Mouse (Mus musculus) forebrain, embryonic 11.5 days (tissue): ENCODE data around the gene Alx3. TPM values are rescaled to one million over a fixed set of nuclear protein-coding genes. Genes with fewer than 3 reads are reported as not detected.
"Not testable (repeated sequence)": the region's sequence is repeated elsewhere in the genome, so short reads cannot be mapped to it uniquely, and the experiment has no call there.

Source experiments
- ATAC-seq: fragments of 200-750 bp; cut with Nextera tagmentation; replicated peaks from 2 replicates; pipeline ENCODE4 v1.8.0; 2017; ENCODE audit warnings: moderate TSS enrichment; ENCODE audit not compliant: low FRiP score
- DNase-seq: peaks from one replicate; pipeline ENCODE4 v3.0.0-alpha.2; 2017; ENCODE audit warnings: low spot score
- H3K27ac ChIP-seq: fragments of 300-500 bp; sonication (generic); 2 replicates; pipeline ENCODE4 v1.5.1; 2014; ENCODE audit warnings: low read depth, low read length
- H3K27me3 ChIP-seq: fragments of 300-500 bp; sonication (generic); 2 replicates; pipeline ENCODE4 v1.6.1; 2014; ENCODE audit warnings: mild to moderate bottlenecking, low read length, mixed read lengths; ENCODE audit not compliant: control insufficient read depth, insufficient read depth
- H3K36me3 ChIP-seq: fragments of 300-500 bp; sonication (generic); 2 replicates; pipeline ENCODE4 v1.6.1; 2014; ENCODE audit warnings: mild to moderate bottlenecking, low read length, moderate library complexity, mixed read lengths; ENCODE audit not compliant: control insufficient read depth, insufficient read depth
- H3K4me1 ChIP-seq: fragments of 300-500 bp; sonication (generic); replicated peaks from 2 replicates; pipeline ENCODE4 v1.6.1; 2014; ENCODE audit warnings: low read length, mixed read lengths; ENCODE audit not compliant: control insufficient read depth, insufficient read depth
- H3K4me2 ChIP-seq: fragments of 300-500 bp; sonication (generic); 2 replicates; pipeline ENCODE4 v1.6.1; 2014; ENCODE audit warnings: low read depth, mild to moderate bottlenecking, low read length, moderate library complexity, mixed read lengths; ENCODE audit not compliant: severe bottlenecking
- H3K4me3 ChIP-seq: fragments of 300-500 bp; sonication (generic); 2 replicates; pipeline ENCODE4 v1.5.1; 2014; ENCODE audit warnings: low read depth, low read length
- H3K9ac ChIP-seq: fragments of 300-500 bp; sonication (generic); 2 replicates; pipeline ENCODE4 v1.6.1; 2014; ENCODE audit warnings: low read length
- H3K9me3 ChIP-seq: fragments of 300-500 bp; sonication (generic); 2 replicates; pipeline ENCODE4 v1.6.1; 2016; ENCODE audit warnings: low read length, mixed read lengths; ENCODE audit not compliant: control insufficient read depth
- WGBS: fragments of 180-500 bp; shearing (Covaris S2); extraction: QIAGEN DNeasy Blood & Tissue Kit; methylation state at CpG from one replicate; pipeline ENCODE4 v1.1.7; 2014; 5-methylcytosine and 5-hydroxymethylcytosine counted together
- polyA plus RNA-seq: library from polyadenylated mRNA; unstranded; fragments of >200 nt; fragmentation: Nextera tagmentation; extraction: Ambion mirVana; gene quantifications from 2 replicates; pipeline ENCODE4 v1.2.1, GENCODE M21; 2014

Alx3 gene
- polyA plus RNA-seq, 1 experiment from 2014 or later, result 16.9 TPM

GRCm38 (mm10) chr3:107632786-107633185, 38.0 kb downstream of the Alx3 start:
- Histone ChIP-seq H3K36me3 (no peaks in the 10 kb centered on the region), H3K9me3 (no peaks in the 10 kb centered on the region), H3K27me3 (no peaks in the 10 kb centered on the region), H3K4me2 (no peak overlapping the region), H3K9ac (no peak overlapping the region), H3K4me3 (no peak overlapping the region), H3K4me1 (no peaks in the 10 kb centered on the region), H3K27ac (no peak overlapping the region)
- ATAC-seq, result no peak
- DNase-seq, result peak; percentile 30
- 92% methylated on average over 4 of the region's 4 CpGs for WGBS

- H3K4me2 ChIP-seq, result no peak overlapping the region
- no peaks in the 10 kb centered on the region for H3K27me3 ChIP-seq
- H3K36me3 ChIP-seq, result no peaks in the 10 kb centered on the region
- no peak for DNase-seq
- no peaks in the 10 kb centered on the region for H3K9me3 ChIP-seq
- no peak overlapping the region for H3K4me3 ChIP-seq
- WGBS, result 94% methylated on average over 9 of the region's 9 CpGs
- no peak for ATAC-seq
- no peak overlapping the region for H3K9ac ChIP-seq
- no peak overlapping the region for H3K27ac ChIP-seq
- H3K4me1 ChIP-seq, result no peaks in the 10 kb centered on the region
Measured at GRCm38 (mm10) chr3:107633906-107634305, 39.1 kb downstream of the Alx3 start.

- Histone ChIP-seq H3K27ac (no peak overlapping the region), H3K36me3 (no peaks in the 10 kb centered on the region), H3K9ac (no peak overlapping the region), H3K4me1 (no peaks in the 10 kb centered on the region), H3K27me3 (no peaks in the 10 kb centered on the region), H3K4me3 (no peak overlapping the region), H3K4me2 (no peak overlapping the region), H3K9me3 (no peaks in the 10 kb centered on the region)
- no peak for ATAC-seq
- DNase-seq, result no peak
- WGBS, result 68% methylated on average over 8 of the region's 8 CpGs
Measured at GRCm38 (mm10) chr3:107635836-107636235, 41.0 kb downstream of the Alx3 start.

GRCm38 (mm10) chr3:107636236-107636635, 41.4 kb downstream of the Alx3 start:
- 77% methylated on average over 3 of the region's 3 CpGs for WGBS
- no peaks in the 10 kb centered on the region for H3K9me3 ChIP-seq
- ATAC-seq, result no peak

DNA sequence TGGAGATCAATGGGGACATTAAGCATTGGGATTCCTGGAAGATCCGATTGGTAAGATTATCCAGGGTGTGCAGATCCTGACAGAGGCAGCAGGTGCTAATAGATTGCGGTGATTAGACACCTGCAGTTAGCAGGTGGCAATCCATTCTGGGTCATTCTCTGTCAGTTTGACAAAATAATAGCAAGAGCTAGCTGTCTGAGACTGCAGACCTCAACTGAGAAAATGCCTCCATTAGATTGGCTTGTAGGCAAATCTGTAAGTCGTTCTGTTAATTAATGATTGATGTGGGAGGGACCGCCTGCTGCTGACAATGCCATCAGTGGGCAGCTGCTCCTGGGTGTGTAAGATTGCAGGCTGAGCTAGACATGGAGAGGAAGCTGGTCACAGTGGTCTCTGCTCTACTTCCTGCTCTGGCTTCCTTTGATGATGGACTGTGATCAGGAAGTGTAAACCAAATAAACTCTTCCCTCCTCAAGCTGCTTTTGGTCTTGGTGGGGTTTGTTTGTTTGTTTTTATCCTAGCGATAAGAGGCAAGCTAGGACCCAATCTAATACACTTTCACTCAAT, 42.9 kb downstream of the Alx3 start:
- H3K9ac ChIP-seq, result no peak overlapping the region
- no peaks in the 10 kb centered on the region for H3K36me3 ChIP-seq
- H3K27me3 ChIP-seq, result no peaks in the 10 kb centered on the region
- no peak overlapping the region for H3K4me2 ChIP-seq
- no peaks in the 10 kb centered on the region for H3K4me1 ChIP-seq
- WGBS, result 66% methylated on average over 5 of the region's 5 CpGs
- DNase-seq (no peak), ATAC-seq (no peak)
- no peak overlapping the region for H3K27ac ChIP-seq
- H3K4me3 ChIP-seq, result no peak overlapping the region
- H3K9me3 ChIP-seq, result no peaks in the 10 kb centered on the region

More at GRCm38 (mm10) chr3:107636236-107636635, 41.4 kb downstream of the Alx3 start:
- Histone ChIP-seq H3K4me2 (no peak overlapping the region), H3K27ac (no peak overlapping the region), H3K4me3 (no peak overlapping the region), H3K36me3 (no peaks in the 10 kb centered on the region), H3K27me3 (no peaks in the 10 kb centered on the region), H3K9ac (no peak overlapping the region), H3K4me1 (no peaks in the 10 kb centered on the region)
- DNase-seq, result no peak

GRCm38 (mm10) chr3:107646947-107647346, 52.1 kb downstream of the Alx3 start:
- Histone ChIP-seq H3K4me3 (no peak overlapping the region), H3K36me3 (no peaks in the 10 kb centered on the region), H3K27me3 (no peaks in the 10 kb centered on the region), H3K4me1 (no peaks in the 10 kb centered on the region), H3K4me2 (no peak overlapping the region), H3K9ac (no peak overlapping the region), H3K27ac (no peak overlapping the region), H3K9me3 (no peaks in the 10 kb centered on the region)
- DNase-seq (no peak), ATAC-seq (no peak)
- WGBS, result 92% methylated on average over 3 of the region's 3 CpGs

- WGBS, result 86% methylated on average over 5 of the region's 5 CpGs
- not testable (repeated sequence) for H3K4me3 ChIP-seq, H3K27me3 ChIP-seq, H3K4me2 ChIP-seq, DNase-seq, H3K9ac ChIP-seq, H3K9me3 ChIP-seq, H3K36me3 ChIP-seq, H3K27ac ChIP-seq, ATAC-seq, H3K4me1 ChIP-seq
Measured at GRCm38 (mm10) chr3:107650276-107650675, 55.4 kb downstream of the Alx3 start.

DNA sequence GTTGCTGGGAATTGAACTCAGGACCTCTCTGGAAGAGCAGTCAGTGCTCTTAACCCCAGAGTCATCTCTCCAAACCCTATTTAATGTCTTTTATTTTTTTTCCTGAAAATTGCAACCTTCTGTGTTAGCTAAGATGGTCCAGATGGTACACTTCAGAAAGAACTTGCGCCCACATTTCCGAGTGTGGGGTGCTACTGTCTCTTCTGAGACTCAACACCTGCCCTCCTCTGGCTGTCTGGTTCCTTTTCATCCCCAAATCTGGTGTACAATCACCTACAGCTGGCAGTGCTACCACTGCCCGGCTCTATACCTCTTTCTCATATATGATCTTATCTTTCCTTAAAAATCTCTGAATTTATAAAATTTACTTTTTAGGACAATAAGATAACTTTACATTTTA, 58.1 kb downstream of the Alx3 start:
- H3K9ac ChIP-seq, result no peak overlapping the region
- no peaks in the 10 kb centered on the region for H3K4me1 ChIP-seq
- H3K4me2 ChIP-seq, result no peak overlapping the region
- DNase-seq, result no peak
- 93% methylated on average over 3 of the region's 3 CpGs for WGBS
- no peaks in the 10 kb centered on the region for H3K9me3 ChIP-seq
- no peak for ATAC-seq
- no peak overlapping the region for H3K27ac ChIP-seq
- H3K27me3 ChIP-seq, result no peaks in the 10 kb centered on the region
- no peak overlapping the region for H3K4me3 ChIP-seq
- H3K36me3 ChIP-seq, result no peaks in the 10 kb centered on the region

DNA sequence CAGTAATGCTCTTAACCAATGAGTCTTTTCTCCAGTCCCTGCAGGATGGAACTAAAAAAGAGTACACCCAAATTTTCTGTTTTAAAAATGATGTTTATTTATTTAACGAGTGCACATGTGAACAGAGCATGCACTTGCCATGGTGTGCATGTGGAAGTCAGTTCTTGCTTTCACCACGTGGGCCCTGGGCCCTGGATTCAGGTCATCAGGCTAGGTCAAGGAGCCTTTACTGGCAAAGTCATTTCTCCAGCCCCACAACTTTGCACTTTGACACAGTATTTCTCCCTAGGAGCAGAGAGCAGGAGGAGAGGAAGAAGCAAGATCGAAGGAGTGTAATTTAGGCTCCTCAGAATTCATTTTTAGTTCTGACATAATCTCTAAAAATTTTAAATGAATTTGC, 60.0 kb downstream of the Alx3 start:
- Histone ChIP-seq H3K36me3 (no peaks in the 10 kb centered on the region), H3K9ac (no peak overlapping the region), H3K4me2 (no peak overlapping the region), H3K4me3 (no peak overlapping the region), H3K27ac (no peak overlapping the region), H3K4me1 (no peaks in the 10 kb centered on the region), H3K27me3 (no peaks in the 10 kb centered on the region), H3K9me3 (no peaks in the 10 kb centered on the region)
- ATAC-seq, result no peak
- DNase-seq, result no peak
- 86% methylated on average over 3 of the region's 3 CpGs for WGBS
